Mouse (Mus musculus) spleen, postnatal 10 days (tissue): ENCODE data around the gene Chmp5.

Source experiments
- DNase-seq, 2 experiments: peaks; one replicate each; pipeline ENCODE4 v3.0.0; 2021 to 2022; ENCODE audit warnings: low spot score in 2 of 2

Chmp5 gene

DNA sequence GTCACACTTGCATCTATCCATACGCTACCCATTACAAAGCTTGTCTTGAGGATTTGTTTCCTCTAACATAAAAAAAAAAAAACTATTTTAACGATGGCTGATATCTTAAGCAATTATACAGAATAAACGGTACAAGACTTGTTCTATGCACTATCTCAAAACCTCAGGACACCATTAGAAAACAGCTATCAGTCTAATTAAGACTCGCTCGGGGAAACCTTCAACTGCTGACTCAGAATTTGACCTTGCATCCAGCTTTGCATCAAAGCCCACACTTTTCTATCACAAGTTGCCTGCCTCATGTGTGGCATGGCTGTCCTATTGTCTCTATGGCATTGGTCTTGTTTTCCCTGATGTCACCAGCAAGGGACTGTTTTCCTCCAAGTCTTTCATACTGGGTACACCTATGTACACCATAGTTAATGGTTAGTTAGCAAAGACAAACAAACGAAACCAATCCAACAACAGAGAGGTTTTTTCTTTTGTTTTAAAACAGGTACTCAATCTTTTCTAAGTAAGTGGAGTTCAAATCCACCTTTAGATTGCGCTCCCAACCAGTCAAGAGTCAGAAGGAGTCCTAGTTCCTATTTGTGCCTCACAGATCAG, 1.6 kb upstream of the Chmp5 start:
- DNase-seq: peak in 1 of 2 experiments; percentile 20

GRCm38 (mm10) chr4:40947565-40948159, 545 bp upstream of the Chmp5 start:
- DNase-seq: no peak

DNA sequence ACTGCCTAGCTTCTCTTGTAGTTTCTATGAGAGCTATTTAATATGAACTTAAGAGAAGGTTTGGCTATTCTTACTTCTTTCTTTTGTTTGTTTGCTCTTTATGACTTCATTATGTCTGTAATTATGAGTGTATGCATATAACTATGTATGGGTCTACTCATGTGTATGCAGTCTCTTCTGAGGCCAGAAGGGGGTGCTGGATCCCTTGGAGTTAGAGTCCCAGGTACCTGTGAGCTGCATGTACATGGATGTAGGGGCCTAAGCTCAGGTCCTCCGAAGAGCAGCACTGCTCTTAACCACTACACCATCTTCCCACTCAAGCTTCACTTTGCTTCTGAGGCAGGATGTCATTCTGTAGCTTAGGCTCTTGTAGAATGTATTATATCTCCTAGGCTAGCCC, 5.3 kb downstream of the Chmp5 start:
- DNase-seq: peak; percentile 14 to 65

DNA sequence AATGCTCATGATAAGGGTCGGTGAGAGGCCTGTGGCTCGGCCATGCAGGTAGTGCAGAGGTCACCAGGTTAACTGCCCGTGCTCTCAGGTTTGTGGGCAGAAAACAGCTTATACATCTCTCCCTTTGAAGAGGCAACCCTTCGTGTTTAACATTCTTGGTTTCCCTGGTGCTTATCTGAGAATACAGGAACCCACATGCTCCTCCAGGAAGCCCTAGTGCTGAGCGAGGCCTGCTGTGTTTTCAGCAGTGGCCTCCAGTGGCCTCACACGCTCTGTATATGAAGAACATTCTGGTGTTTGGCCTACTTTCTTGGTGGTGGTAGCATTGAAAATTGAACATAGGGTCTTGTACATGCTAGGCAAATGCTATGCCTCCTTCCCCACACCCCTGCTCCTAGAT, 7.7 kb downstream of the Chmp5 start:
- DNase-seq: no peak

DNA sequence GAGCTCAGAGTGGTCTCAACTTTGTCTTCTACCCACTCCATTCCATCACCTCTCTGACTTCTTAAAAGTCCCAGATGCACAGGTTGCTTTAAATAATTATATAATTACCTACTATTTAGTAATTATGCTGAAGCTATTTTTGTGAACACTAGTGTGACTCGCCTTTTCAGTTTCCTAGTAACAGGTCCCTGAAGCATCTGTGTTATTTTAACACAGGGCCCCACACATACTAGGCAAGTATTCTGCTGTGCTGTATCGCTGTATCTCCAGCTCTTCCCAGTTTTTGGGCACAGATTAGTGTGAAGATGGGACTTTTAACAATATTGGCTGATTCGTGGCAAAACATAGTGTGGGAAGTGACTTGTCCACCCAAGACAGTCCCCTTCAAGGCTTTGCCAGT, 15.3 kb downstream of the Chmp5 start:
- no peak for DNase-seq

DNA sequence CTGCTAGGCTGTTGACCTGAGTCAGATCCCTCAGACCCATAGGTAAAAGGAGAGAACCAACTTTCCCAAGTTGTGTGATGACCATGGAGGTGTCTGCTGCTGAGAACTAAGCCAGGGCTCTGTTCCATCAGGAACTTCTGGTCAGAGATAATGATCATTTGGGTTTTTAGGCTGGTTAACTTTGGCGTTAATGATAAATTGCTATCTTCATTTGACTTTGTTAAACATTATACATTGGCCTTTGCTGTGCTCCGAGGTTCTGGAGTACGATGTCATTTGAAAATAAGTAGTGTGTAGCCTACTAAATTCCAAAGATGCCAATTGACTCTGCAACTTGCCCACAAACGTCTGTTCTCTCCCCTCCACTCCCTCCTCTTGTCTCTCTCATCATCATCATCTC, 21.0 kb downstream of the Chmp5 start:
- DNase-seq: no peak

DNA sequence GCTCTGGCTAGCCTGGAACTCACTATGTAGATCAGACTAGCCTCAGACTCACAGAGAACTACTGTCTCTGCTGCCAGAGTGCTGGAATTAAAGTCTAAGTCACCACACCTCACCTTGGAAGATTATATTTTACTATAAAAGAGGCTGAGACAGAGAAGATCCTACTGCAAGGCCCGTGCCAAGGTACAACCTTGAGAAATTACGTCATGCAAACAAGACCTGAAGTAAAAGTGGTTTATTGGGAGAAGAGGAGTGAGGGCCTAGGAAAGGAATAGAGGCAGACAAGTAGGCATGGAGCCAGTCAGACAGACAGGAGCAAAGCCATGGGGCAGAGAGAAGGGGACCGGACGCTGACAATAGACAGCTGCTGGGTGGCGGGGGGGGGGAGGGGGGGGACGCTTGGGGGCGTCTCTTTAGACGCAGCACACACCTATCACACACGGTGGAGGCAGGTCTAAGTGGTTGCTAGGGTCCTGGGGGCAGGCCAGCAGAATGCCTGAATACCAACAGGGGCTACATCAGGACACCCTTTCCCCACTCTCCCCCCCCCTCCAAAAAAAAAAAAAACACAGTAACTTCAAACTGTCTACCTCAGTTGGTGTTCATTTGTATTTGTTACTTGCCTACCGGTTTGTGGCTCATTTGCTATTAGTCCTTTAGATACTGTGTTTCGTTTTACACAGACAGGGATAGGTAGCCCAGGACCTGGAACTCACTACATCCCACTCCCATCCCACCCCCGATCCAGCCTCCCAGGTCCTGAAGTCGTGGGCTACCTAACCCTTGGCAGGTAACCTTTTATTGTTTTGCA, 21.8 kb downstream of the Chmp5 start:
- DNase-seq: peak in 1 of 2 experiments; percentile 18

DNA sequence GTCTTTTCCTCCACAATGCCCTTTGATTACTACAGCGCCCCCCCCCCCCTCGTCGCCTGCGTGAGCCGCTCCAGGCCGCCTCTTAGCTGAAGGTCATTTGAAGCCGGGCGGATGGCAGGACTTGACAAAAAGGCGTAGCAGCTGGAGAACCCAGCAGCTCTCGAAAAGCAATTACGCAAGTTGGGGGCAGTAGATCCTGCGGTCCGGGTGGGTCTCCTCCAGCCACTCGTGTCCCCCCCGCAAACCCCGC, 22.3 kb downstream of the Chmp5 start:
- DNase-seq: no peak

GRCm38 (mm10) chr4:40970842-40971701, 22.9 kb downstream of the Chmp5 start, which contains the start of gene Nfx1:
Gene Nfx1, plus strand, starts transcription at chr4:40970906.
- peak; percentile 89 to 96 for DNase-seq

DNA sequence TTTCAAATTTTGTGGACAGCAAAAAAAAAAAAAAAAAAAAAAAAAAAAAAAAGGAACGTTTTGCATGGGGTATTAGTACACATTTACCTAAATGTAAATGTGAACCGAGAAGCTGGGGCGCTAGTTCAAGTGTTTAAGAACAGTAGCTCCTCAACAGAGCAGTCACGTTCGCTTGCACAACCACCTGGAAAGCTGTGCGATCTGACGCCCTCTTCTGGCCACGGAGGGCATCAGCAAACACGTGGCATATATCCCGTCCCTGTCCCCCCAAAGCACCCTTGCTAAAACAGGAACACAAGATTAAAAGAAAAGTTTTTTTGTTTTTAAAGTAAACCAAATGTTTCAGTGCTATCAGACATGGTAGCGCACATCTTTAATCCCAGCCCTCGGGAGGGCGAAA, 23.5 kb downstream of the Chmp5 start:
- DNase-seq: peak; percentile 29 to 74

DNA sequence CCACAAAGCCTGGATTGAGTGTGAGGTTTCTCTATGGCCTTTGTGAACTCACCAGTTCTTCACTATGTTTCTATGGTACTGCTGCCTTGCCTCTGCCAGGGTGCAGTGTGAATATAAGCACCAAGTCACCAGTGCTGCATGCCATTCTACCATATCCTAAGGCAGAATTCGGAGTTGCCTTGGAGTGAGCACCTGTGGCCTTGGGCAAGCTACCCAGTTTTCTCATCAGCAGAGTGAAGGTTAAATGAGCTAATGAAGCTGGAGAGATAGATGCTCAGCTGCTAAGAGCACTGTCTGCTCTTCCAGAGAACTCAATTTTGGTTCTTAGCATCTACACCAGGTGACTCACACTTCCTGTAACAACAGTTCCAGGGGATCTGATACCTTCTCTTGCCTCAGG, 25.8 kb downstream of the Chmp5 start:
- DNase-seq: no peak

GRCm38 (mm10) chr4:40975678-40976077, 27.5 kb downstream of the Chmp5 start:
- DNase-seq: no peak

GRCm38 (mm10) chr4:40976651-40977050, 28.4 kb downstream of the Chmp5 start:
- no peak for DNase-seq

GRCm38 (mm10) chr4:40979430-40979829, 31.2 kb downstream of the Chmp5 start:
- DNase-seq: no peak

- DNase-seq: no peak
These were observed 34.3 kb downstream of the Chmp5 start for GRCm38 (mm10) chr4:40982486-40982885.

DNA sequence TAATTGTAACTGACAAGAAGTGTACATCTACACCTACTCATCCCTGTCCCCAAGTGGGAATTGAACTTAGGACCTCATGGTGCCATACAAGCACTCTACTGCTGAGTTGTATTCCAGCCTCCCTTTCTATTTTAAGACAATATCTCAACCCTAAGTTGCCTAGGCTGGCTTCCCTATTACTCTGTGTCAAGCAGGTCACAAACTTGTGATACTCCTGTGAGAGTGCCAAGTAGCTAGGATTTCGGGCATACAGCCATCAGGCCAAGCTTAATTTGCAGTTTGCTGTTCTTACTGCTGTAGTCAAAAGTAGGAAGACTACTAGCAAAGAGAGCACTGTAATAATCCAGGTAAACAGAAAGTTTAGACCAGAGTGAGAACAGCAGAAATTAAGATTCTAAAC, 35.5 kb downstream of the Chmp5 start:
- no peak for DNase-seq

DNA sequence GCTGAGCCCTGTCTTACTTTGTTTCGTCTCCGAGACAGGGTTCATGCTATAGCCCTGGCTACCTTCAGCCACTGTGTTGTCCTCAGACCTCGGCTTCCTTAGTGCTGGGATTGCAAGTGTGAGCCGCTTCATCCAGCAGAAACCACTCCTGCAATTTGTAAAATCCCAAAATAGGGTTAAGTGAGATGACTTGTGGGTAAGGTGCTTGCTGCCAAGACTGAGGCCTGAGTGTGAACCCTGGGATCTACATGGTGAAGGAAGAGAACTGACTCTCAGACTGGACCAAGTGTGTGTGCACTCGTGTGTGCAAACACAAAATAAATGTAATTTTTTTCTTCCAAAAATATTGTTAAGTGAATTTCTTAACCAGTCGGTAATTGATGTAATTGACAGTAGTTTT, 41.4 kb downstream of the Chmp5 start:
- DNase-seq: no peak

DNA sequence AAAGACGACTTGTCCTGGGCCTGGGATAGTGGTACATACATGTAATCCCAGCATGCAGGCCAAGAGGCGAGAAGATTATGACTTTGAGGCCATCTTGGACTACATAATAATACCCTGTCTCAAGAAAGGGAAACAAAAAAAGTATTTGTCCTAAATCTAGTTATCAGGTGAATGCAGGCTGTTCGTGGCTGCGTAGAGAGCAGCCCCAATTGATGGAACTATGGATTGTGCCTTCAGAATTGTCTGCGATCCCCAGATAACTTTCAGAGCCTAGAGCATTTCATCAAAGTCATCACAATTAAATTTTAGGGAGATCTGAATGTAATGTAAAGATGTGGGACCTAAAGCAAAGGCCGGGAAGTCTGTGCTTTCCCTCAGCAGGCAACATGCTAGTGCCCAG, 48.1 kb downstream of the Chmp5 start:
- no peak for DNase-seq

- DNase-seq: no peak
These were observed 49.7 kb downstream of the Chmp5 start for GRCm38 (mm10) chr4:40997916-40998315.

DNA sequence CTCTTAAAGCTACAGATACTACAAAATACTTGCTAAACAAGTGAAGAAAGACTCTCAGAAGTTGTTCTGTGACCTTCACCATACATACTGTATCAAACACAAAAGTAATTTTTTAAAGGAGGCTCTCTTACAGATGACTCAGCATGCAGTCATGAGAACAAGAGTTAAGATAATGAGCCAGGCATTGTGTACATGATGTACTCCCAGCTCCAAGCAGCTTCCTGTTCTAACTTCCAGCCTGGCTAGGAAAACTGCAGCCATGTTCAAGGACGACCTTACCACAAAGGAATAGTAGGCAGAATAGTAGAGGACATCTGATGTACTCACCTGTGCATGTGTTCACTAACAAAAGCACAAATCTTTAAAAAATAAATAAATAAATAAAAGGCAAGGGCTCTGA, 52.1 kb downstream of the Chmp5 start:
- DNase-seq: no peak

DNA sequence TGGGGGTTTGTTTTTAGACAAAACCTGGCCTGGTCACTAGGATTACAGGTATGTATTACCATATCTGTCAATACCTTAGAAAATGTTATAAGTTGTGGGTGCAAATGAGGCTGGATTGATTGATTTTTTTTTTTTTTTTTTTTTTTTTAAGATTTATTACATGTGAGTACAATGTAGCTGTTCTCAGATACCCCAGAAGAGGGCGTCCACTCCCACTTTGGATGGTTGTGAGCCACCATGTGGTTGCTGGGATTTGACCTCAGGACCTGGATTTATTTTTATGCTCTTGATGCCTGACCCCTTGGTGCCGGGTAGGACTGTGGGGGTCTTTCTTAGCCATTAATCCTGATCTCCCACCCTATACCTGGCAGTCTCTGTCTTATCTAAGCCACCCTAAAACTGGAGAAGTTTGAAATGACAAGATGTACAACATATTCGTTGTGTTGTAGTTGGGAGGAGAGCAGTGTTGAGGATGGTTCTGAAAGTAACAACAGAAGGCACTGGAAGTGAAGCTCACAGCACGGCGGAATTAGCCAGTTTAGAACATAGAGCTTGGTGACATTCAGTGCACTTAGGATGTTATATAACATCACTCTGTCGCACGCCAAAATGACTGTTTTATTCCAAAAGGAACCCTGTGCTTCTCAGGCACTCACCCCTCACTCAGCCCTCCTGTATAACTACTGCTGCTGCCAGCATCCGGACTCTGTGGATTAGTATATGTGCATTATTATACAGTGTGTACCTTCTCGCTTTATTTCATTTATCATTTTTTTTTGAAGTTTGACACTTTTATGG, 52.8 kb downstream of the Chmp5 start:
- DNase-seq: peak in 1 of 2 experiments; percentile 20

GRCm38 (mm10) chr4:41013351-41013750, 65.1 kb downstream of the Chmp5 start:
- DNase-seq: no peak
